Mouse (Mus musculus): ENCODE data around the gene Fbxl22. TPM values are rescaled to one million over a fixed set of nuclear protein-coding genes. Genes with fewer than 3 reads are reported as not detected.

Fbxl22 gene
- polyA plus RNA-seq, 1 experiment from 2014 or later: 61.8 TPM

DNA sequence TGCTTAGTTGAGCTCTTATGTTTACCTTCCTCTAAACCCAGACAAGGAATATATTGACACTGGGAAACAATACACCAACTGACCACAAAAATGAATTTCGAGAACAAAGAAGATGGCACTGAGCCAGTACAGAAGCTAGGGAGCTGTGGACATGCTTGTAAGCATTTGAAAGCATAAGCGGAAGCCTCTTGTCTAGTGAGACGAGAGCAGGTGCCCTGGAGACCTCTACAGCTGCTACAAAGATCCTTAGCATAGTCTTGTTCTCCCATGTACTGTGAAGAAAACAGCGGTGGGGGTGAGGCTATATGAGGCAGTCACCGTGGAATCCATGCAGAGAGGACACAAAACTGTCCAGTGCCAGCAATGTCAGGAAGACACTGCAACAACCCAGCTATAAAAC is 4.5 kb upstream of the Fbxl22 start:
- Histone ChIP-seq H3K4me3 (ENCODE audit: low read depth, low read length) (no peak overlapping the region), H3K9me3 (replicated peaks; ENCODE audit: control insufficient read depth, low read length) (no peaks in the 10 kb centered on the region), H3K4me2 (no peak overlapping the region), H3K4me1 (ENCODE audit: control insufficient read depth, insufficient read depth, low read length) (no peaks in the 10 kb centered on the region), H3K27me3 (ENCODE audit: control insufficient read depth, insufficient read depth, low read length) (no peaks in the 10 kb centered on the region), H3K27ac (ENCODE audit: low read depth, low read length) (no peak overlapping the region), H3K36me3 (ENCODE audit: control insufficient read depth, insufficient read depth, low read length) (peaks cover 36% of the 10 kb centered on the region), H3K9ac (ENCODE audit: low read depth, low read length) (no peak overlapping the region)
- 86% methylated on average over 5 of the region's 5 CpGs for WGBS (ENCODE audit: insufficient replicate concordance)
- ATAC-seq (replicated peaks; ENCODE audit: insufficient number of reproducible peaks, low FRiP score, low TSS enrichment): no peak

- H3K27ac ChIP-seq (ENCODE audit: low read depth, low read length): no peak overlapping the region
- ATAC-seq (replicated peaks; ENCODE audit: insufficient number of reproducible peaks, low FRiP score, low TSS enrichment): no peak
- no peak overlapping the region for H3K4me3 ChIP-seq (ENCODE audit: low read depth, low read length)
- H3K4me1 ChIP-seq (ENCODE audit: control insufficient read depth, insufficient read depth, low read length): no peaks in the 10 kb centered on the region; the same call in 1 of the 2 replicates
- H3K9me3 ChIP-seq (replicated peaks; ENCODE audit: control insufficient read depth, low read length): no peaks in the 10 kb centered on the region
- H3K4me2 ChIP-seq: no peak overlapping the region
- no peak overlapping the region for H3K9ac ChIP-seq (ENCODE audit: low read depth, low read length)
- H3K27me3 ChIP-seq (ENCODE audit: control insufficient read depth, insufficient read depth, low read length): no peaks in the 10 kb centered on the region
- 87% methylated on average over 5 of the region's 5 CpGs for WGBS (ENCODE audit: insufficient replicate concordance)
- peaks cover 36% of the 10 kb centered on the region for H3K36me3 ChIP-seq (ENCODE audit: control insufficient read depth, insufficient read depth, low read length)
Observed at GRCm38 (mm10) chr9:66518251-66518650, 3.9 kb upstream of the Fbxl22 start.

- no peaks in the 10 kb centered on the region for H3K27me3 ChIP-seq (ENCODE audit: control insufficient read depth, insufficient read depth, low read length)
- H3K4me1 ChIP-seq (ENCODE audit: control insufficient read depth, insufficient read depth, low read length): peaks cover under 1% of the 10 kb centered on the region; the same call in 1 of the 2 replicates
- 89% methylated on average over 10 of the region's 10 CpGs for WGBS (ENCODE audit: insufficient replicate concordance)
- H3K4me3 ChIP-seq (ENCODE audit: low read depth, low read length): no peak overlapping the region
- no peak overlapping the region for H3K27ac ChIP-seq (ENCODE audit: low read depth, low read length)
- H3K9ac ChIP-seq (ENCODE audit: low read depth, low read length): no peak overlapping the region
- peaks cover 36% of the 10 kb centered on the region for H3K36me3 ChIP-seq (ENCODE audit: control insufficient read depth, insufficient read depth, low read length)
- H3K4me2 ChIP-seq: no peak overlapping the region
- ATAC-seq (replicated peaks; ENCODE audit: insufficient number of reproducible peaks, low FRiP score, low TSS enrichment): no peak
- no peaks in the 10 kb centered on the region for H3K9me3 ChIP-seq (replicated peaks; ENCODE audit: control insufficient read depth, low read length)
Observed at GRCm38 (mm10) chr9:66517746-66518145, 3.4 kb upstream of the Fbxl22 start.

DNA sequence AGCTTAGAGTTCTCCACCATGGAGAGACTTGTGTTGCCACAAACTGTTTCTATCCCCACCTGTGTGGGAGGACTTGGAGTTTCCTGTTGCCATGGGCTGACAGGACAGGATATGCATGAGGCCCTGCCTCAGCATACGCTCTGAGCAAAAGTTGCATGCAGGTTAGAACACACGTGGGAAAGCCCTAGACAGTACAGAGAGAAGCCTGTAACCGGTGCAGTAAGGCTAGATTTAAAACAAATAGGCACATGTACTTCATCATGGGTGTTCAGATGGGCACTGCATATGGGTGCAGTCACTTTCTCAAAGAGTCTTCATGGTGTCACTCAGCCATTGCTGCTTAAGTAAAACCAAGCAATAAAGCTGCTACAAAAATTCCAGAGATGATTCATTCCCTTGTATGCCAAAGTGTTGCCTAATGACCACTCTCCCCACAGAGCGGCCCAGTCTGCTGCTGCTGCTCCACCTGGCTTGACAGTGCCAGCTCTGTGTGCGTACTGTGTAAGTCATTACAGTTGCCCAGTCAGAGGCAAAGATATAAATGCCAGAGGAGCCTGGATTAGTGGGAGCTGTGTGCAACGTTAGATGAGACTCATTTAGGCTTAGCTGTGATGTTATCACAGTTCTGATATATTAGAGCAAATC is 2.0 kb upstream of the Fbxl22 start:
- Histone ChIP-seq H3K4me2 (no peak overlapping the region), H3K9me3 (replicated peaks; ENCODE audit: control insufficient read depth, low read length) (no peaks in the 10 kb centered on the region), H3K27ac (ENCODE audit: low read depth, low read length) (no peak overlapping the region), H3K36me3 (ENCODE audit: control insufficient read depth, insufficient read depth, low read length) (peaks cover 36% of the 10 kb centered on the region), H3K27me3 (ENCODE audit: control insufficient read depth, insufficient read depth, low read length) (no peaks in the 10 kb centered on the region), H3K9ac (ENCODE audit: low read depth, low read length) (no peak overlapping the region), H3K4me1 (ENCODE audit: control insufficient read depth, insufficient read depth, low read length) (peaks cover 3% of the 10 kb centered on the region; the same call in 1 of the 2 replicates), H3K4me3 (ENCODE audit: low read depth, low read length) (no peak overlapping the region)
- WGBS (ENCODE audit: insufficient replicate concordance): 82% methylated on average over 6 of the region's 6 CpGs
- no peak for ATAC-seq (replicated peaks; ENCODE audit: insufficient number of reproducible peaks, low FRiP score, low TSS enrichment)

- WGBS (ENCODE audit: insufficient replicate concordance): 90% methylated on average over 10 of the region's 10 CpGs
- H3K4me3 ChIP-seq (ENCODE audit: low read depth, low read length): no peak overlapping the region
- H3K36me3 ChIP-seq (ENCODE audit: control insufficient read depth, insufficient read depth, low read length): peaks cover 36% of the 10 kb centered on the region
- H3K4me1 ChIP-seq (ENCODE audit: control insufficient read depth, insufficient read depth, low read length): peaks cover 6% of the 10 kb centered on the region; the same call in 1 of the 2 replicates
- H3K27ac ChIP-seq (ENCODE audit: low read depth, low read length): no peak overlapping the region; the same call in 1 of the 2 replicates
- ATAC-seq (replicated peaks; ENCODE audit: insufficient number of reproducible peaks, low FRiP score, low TSS enrichment): no peak
- H3K27me3 ChIP-seq (ENCODE audit: control insufficient read depth, insufficient read depth, low read length): no peaks in the 10 kb centered on the region
- no peak overlapping the region for H3K4me2 ChIP-seq
- no peak overlapping the region for H3K9ac ChIP-seq (ENCODE audit: low read depth, low read length)
- no peaks in the 10 kb centered on the region for H3K9me3 ChIP-seq (replicated peaks; ENCODE audit: control insufficient read depth, low read length)
Observed at GRCm38 (mm10) chr9:66515680-66516210, 1.4 kb upstream of the Fbxl22 start.

DNA sequence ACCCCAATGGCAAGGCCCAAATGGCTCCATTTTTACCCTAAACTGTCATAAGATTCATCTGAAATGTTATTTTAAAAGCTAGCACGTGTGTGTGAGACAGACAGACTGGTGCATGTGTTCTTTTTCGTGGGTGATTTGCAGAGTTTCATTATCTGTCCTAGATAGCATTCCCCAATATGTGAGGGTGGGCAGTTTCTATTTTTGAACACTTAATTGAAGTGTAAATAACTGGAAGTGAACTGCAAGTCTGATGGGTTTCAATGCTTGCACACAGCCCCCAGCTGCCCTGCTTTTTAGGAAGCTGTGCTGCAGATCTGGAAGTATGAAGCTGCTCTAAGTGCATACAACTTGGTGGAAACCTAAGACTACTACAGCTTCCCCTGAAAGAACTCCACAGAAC is 722 bp upstream of the Fbxl22 start:
- Histone ChIP-seq H3K9me3 (replicated peaks; ENCODE audit: control insufficient read depth, low read length) (no peaks in the 10 kb centered on the region), H3K4me2 (peak overlapping the region; percentile 69), H3K36me3 (ENCODE audit: control insufficient read depth, insufficient read depth, low read length) (peaks cover 33% of the 10 kb centered on the region)

GRCm38 (mm10) chr9:66513661-66514255 is 635 bp downstream of the Fbxl22 start:
- peaks cover 26% of the 10 kb centered on the region for H3K36me3 ChIP-seq (ENCODE audit: control insufficient read depth, insufficient read depth, low read length)
- ATAC-seq (replicated peaks; ENCODE audit: insufficient number of reproducible peaks, low FRiP score, low TSS enrichment): no peak
- peak overlapping the region; percentile 71 for H3K9ac ChIP-seq (ENCODE audit: low read depth, low read length)
- WGBS (ENCODE audit: insufficient replicate concordance): 64% methylated on average over 4 of the region's 4 CpGs
- no peaks in the 10 kb centered on the region for H3K9me3 ChIP-seq (replicated peaks; ENCODE audit: control insufficient read depth, low read length)
- H3K4me3 ChIP-seq (ENCODE audit: low read depth, low read length): peak overlapping the region; percentile 43
- peak overlapping the region; percentile 85 for H3K27ac ChIP-seq (ENCODE audit: low read depth, low read length)
- H3K4me2 ChIP-seq: peak overlapping the region; percentile 69
- H3K27me3 ChIP-seq (ENCODE audit: control insufficient read depth, insufficient read depth, low read length): no peaks in the 10 kb centered on the region
- H3K4me1 ChIP-seq (ENCODE audit: control insufficient read depth, insufficient read depth, low read length): peaks cover 9% of the 10 kb centered on the region

More for the DNA sequence above, 722 bp upstream of the Fbxl22 start:
- Histone ChIP-seq H3K4me1 (ENCODE audit: control insufficient read depth, insufficient read depth, low read length) (peaks cover 9% of the 10 kb centered on the region; the same call in 1 of the 2 replicates), H3K4me3 (ENCODE audit: low read depth, low read length) (no peak overlapping the region), H3K27ac (ENCODE audit: low read depth, low read length) (peak overlapping the region; percentile 85), H3K9ac (ENCODE audit: low read depth, low read length) (peak overlapping the region; percentile 56), H3K27me3 (ENCODE audit: control insufficient read depth, insufficient read depth, low read length) (no peaks in the 10 kb centered on the region)
- 32% methylated on average over 2 of the region's 2 CpGs for WGBS (ENCODE audit: insufficient replicate concordance)
- ATAC-seq (replicated peaks; ENCODE audit: insufficient number of reproducible peaks, low FRiP score, low TSS enrichment): no peak

GRCm38 (mm10) chr9:66513150-66513549 is 1.2 kb downstream of the Fbxl22 start:
- Histone ChIP-seq H3K27me3 (ENCODE audit: control insufficient read depth, insufficient read depth, low read length) (no peaks in the 10 kb centered on the region), H3K4me3 (ENCODE audit: low read depth, low read length) (peak overlapping the region; percentile 43), H3K36me3 (ENCODE audit: control insufficient read depth, insufficient read depth, low read length) (peaks cover 21% of the 10 kb centered on the region), H3K9ac (ENCODE audit: low read depth, low read length) (peak overlapping the region; percentile 71), H3K4me2 (peak overlapping the region; percentile 69), H3K4me1 (ENCODE audit: control insufficient read depth, insufficient read depth, low read length) (peaks cover 9% of the 10 kb centered on the region), H3K27ac (ENCODE audit: low read depth, low read length) (peak overlapping the region; percentile 85), H3K9me3 (replicated peaks; ENCODE audit: control insufficient read depth, low read length) (no peaks in the 10 kb centered on the region)
- ATAC-seq (replicated peaks; ENCODE audit: insufficient number of reproducible peaks, low FRiP score, low TSS enrichment): no peak

Measured in heart, embryonic 11.5 days (tissue).